Mouse (Mus musculus): ENCODE measurements around the gene Krtcap3. TPM values are rescaled to one million over a fixed set of nuclear protein-coding genes. Genes with fewer than 3 reads are reported as not detected.

Krtcap3 gene
- polyA plus RNA-seq, 1 experiment from 2014 or later, result 7.4 TPM

DNA sequence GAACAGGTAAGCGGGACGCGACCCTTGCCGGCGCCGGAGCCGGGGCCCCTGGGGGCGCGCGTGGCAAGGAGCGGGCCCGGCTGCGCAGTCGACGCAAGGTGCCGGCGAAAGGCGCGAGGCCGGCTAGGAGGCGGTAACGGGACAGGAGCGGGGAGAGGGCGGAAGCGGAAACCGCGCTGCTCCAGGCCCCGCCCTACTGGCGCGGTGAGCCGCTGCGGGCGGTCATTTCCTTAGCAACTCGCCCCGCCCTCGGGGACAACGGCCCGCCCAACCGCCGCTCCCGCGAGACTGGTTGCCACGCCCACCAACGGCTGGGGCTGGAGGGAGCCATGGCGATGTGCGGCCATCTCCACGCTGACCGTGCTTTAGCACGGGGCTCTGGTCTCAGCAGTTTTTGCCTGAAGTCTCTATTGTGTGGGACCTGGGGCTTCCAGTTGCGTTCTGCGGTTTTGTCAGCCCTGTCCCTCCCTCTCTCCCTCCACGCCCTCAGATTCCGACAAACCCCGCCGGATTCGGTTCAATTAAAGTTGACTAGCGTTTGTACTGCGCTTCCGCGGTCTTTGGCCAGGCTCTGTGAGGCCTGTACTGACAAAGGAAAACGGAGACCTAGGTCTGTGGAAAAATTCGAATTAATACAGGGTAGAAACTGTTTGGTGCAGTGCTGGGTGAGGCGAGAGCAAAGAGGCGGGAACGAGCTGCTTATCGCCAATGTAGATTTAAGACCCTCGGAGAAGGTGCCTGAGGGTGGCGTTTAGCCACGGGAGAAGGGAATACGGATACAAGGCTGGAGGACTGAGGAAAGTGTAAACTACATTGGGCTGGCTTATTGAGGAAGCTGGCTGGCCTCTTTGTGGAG is 30.8 kb upstream of the Krtcap3 start, which contains the start of gene Ppm1g:
TSS of gene Ppm1g (minus strand) at position 240 of the 856 bp plus-strand sequence.
- peak; percentile 93 for ATAC-seq (ENCODE audit: extremely low read depth, insufficient number of reproducible peaks, low FRiP score, low TSS enrichment)
- peak within 1 kb of the TSS; percentile 95 for H3K27ac ChIP-seq (replicated peaks)
- no peaks in the 10 kb centered on the region for H3K27me3 ChIP-seq (replicated peaks)
- H3K36me3 ChIP-seq, result 0 out of 2 replicates have a peak, but pooled peaks cover 3% of the 10 kb centered on the region
- no peaks in the 10 kb centered on the region for H3K9me3 ChIP-seq
- H3K4me2 ChIP-seq, result peak within 1 kb of the TSS; percentile 90
- H3K4me3 ChIP-seq, result peak within 1 kb of the TSS; percentile 97
- under 1% methylated on average over 70 of the region's 70 CpGs for WGBS
- peaks cover 29% of the 10 kb centered on the region for H3K4me1 ChIP-seq
- H3K9ac ChIP-seq, result peak within 1 kb of the TSS; percentile 97

DNA sequence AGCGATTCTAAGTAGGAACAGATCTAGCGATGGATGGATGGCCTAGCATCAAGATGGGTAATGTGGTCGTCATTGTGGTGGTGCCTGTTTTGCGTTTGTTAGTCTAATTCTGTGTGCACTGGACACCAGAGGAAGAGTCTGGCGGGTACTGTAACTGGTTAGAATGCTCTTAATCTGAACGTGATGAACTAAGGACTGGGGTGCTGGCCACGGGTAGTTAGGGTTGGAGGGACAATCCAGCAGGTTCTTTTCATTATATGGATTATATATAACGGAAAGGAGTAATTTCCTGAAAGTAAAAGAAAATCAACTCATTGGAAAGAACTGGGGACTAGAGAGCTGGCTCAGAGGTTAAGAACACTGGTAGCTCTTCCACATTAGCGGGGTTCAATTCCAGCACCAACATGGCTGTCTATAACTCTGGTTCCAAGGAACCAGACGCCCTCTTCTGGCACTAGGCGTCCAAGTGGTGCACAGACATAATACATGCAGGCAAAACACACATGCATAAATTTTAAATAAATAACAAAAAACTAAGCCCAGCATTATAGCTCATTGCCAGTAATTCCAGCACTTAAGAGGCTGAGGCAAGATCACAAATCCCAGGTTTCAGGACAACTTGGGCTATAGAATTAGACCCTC is 30.1 kb upstream of the Krtcap3 start:
- peaks cover 29% of the 10 kb centered on the region for H3K4me1 ChIP-seq
- H3K27me3 ChIP-seq (replicated peaks), result no peaks in the 10 kb centered on the region
- H3K9me3 ChIP-seq, result no peaks in the 10 kb centered on the region
- WGBS, result 16% methylated on average over 11 of the region's 11 CpGs
- H3K4me3 ChIP-seq, result peak overlapping the region; percentile 97
- peak overlapping the region; percentile 95 for H3K27ac ChIP-seq (replicated peaks)
- H3K4me2 ChIP-seq, result peak overlapping the region; percentile 90
- H3K36me3 ChIP-seq, result no peaks in the 10 kb centered on the region
- ATAC-seq (ENCODE audit: extremely low read depth, insufficient number of reproducible peaks, low FRiP score, low TSS enrichment), result no peak
- H3K9ac ChIP-seq, result peak overlapping the region; percentile 87

DNA sequence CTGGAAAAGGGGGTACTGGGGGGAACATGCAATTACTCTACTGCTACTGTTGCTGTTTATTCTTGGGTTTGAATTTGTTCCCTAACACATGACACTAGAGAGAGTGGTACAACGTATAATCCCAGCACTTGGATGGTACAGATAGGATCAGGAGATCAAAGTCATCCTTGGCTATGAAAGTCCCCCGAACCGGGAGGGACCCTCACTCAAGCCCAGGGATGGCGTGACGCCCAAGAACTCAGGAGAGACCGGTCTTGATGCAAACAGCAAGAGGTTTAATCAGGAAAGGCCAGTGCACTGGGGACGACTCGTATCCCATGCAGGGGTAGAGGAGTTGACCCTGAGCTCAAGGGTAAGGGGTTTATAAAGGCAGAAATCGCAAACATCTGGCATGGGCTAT is 28.8 kb upstream of the Krtcap3 start:
- Histone ChIP-seq H3K27ac (replicated peaks) (no peak overlapping the region), H3K4me3 (no peak overlapping the region), H3K36me3 (no peaks in the 10 kb centered on the region), H3K9me3 (no peaks in the 10 kb centered on the region), H3K4me1 (peaks cover 26% of the 10 kb centered on the region), H3K9ac (no peak overlapping the region), H3K27me3 (replicated peaks) (no peaks in the 10 kb centered on the region), H3K4me2 (no peak overlapping the region)
- WGBS, result 88% methylated on average over 9 of the region's 9 CpGs
- ATAC-seq (ENCODE audit: extremely low read depth, insufficient number of reproducible peaks, low FRiP score, low TSS enrichment), result no peak

DNA sequence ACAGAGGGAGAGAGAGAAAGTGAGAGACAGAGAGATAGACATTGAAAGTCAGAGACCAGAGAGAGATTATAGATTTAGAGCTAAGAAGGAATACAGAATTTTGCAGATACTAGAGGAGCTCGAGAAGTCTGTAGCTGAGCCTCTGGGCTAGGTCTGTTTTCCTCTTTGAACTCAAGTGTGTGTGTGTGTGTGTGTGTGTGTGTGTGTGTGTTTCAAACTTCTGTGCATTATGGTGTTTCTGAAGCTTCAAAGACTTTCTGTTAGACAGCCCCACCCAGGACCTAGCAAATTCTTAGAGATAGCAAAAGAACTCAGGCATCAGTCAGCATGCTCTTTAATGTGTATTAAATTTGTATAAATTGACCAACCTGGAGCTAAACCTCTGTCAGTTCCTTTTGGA is 24.9 kb upstream of the Krtcap3 start:
- H3K4me1 ChIP-seq, result peaks cover 3% of the 10 kb centered on the region
- H3K27me3 ChIP-seq (replicated peaks), result no peaks in the 10 kb centered on the region
- 61% methylated on average over 1 of the region's 1 CpGs for WGBS
- H3K9me3 ChIP-seq, result no peaks in the 10 kb centered on the region
- no peak overlapping the region for H3K27ac ChIP-seq (replicated peaks)
- no peak overlapping the region for H3K4me3 ChIP-seq
- no peak overlapping the region for H3K4me2 ChIP-seq
- H3K36me3 ChIP-seq, result no peaks in the 10 kb centered on the region
- ATAC-seq (ENCODE audit: extremely low read depth, insufficient number of reproducible peaks, low FRiP score, low TSS enrichment), result no peak
- no peak overlapping the region for H3K9ac ChIP-seq

DNA sequence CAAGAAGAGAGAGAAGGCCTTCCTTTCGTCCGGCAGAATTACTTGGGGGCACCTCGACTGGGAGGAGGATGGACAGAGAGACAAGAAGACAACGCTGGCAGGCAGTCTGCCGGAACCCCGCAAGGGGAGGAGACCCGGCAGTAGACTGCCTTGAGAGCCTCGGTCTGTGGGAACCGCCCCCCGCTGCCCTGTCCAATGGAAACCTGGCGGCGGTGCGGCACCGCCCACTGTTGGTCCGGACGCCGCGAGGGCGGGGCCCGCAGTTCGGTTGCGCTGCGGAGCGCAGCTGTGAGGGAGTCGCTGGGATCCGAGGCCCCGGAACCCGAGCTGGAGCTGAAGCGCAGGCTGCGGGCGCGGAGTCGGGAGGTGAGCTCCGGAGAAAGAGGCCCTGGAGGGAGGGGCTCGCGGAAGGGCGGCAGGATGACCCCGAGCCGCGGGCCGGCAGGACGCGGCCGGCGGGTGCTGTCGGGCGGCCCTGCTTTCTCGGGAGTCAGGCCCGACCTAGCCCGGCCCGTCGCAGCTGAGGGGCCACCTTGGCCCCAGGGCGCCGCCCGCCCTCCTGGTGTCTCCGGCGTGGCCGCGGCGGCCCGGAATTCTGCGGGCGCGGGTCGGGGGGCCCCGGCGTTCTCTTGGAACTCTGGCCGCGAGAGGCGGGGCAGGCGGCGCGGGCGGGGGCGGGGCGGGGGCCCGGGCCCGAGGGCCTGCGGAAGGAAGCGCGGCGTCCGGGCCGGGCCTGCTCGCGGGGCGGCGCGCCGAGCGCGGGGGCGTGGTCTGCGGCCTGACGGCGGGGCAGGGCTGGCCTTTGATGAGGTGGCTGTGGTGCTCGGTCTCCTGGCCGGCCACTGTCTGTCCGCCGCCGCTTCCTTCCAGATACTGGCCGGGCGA is 10.6 kb upstream of the Krtcap3 start, which contains the start of the genes Nrbp1 and Gm9970:
TSS of gene Nrbp1 (plus strand) at position 228 of the 885 bp plus-strand sequence.
TSS of gene Gm9970 (minus strand) at position 596 of the 885 bp plus-strand sequence.
- Histone ChIP-seq H3K36me3 (peaks cover 24% of the 10 kb centered on the region), H3K4me1 (peaks cover 14% of the 10 kb centered on the region), H3K9ac (peak within 1 kb of the TSS; percentile 99), H3K4me2 (peak within 1 kb of the TSS; percentile 81), H3K4me3 (peak within 1 kb of the TSS; percentile 96), H3K9me3 (0 out of 2 replicates have a peak, but pooled peaks cover 3% of the 10 kb centered on the region), H3K27ac (replicated peaks) (peak within 1 kb of the TSS; percentile 99), H3K27me3 (replicated peaks) (no peaks in the 10 kb centered on the region)
- ATAC-seq (ENCODE audit: extremely low read depth, insufficient number of reproducible peaks, low FRiP score, low TSS enrichment), result peak; percentile 98
- under 1% methylated on average over 86 of the region's 103 CpGs for WGBS

DNA sequence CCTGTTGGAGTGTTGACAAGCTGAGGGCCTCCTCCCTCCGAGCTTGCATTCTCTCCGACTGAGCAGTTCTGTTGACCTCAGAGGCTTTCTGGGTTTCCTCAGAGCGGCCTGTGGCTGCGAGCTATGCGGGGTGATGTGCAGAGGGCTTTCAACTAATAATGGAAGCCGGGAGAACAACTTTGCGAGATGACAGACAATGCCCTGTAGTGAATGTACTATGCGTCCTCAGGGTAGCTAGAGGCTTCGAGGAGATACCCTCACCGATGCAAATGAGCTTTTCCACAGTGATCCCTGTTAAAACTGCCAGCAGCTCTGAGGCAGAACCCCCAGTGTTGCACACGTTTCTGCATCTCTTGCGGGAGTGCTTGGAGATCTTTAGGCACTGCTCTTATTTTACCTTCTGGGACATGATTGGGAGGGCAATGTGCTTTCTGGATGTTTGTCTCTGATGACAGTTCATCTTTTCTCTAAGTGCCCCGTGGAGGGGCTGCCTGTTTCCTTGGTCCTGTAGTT is 9.9 kb upstream of the Krtcap3 start:
- Histone ChIP-seq H3K4me3 (peak overlapping the region; percentile 96), H3K27ac (replicated peaks) (peak overlapping the region; percentile 99)
- under 1% methylated on average over 13 of the region's 13 CpGs for WGBS

DNA sequence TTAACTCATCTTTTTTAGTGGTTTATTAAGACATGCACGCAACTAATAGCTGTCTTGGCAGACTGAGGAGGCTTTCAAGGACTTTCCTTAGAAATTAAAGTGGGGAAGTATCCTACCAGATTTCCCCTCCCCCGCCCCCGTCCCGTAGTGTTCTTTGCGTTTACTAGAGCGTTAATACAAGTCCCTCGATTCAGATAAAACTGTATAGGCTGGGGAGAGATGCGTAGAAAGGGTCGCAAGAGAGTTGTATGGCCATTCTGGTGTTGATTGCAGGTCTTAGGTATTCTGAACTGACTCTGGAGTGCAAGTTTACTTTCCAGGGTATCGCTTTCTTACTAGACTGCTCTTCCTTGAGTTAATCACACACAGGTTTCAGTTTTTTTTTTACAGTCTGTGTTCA is 9.3 kb upstream of the Krtcap3 start:
- Histone ChIP-seq H3K4me1 (peaks cover 14% of the 10 kb centered on the region), H3K27ac (replicated peaks) (peak overlapping the region; percentile 99), H3K9ac (peak overlapping the region; percentile 99), H3K4me2 (peak overlapping the region; percentile 81), H3K4me3 (peak overlapping the region; percentile 96), H3K9me3 (no peaks in the 10 kb centered on the region), H3K27me3 (replicated peaks) (no peaks in the 10 kb centered on the region), H3K36me3 (peaks cover 37% of the 10 kb centered on the region)
- 22% methylated on average over 10 of the region's 10 CpGs for WGBS
- no peak for ATAC-seq (ENCODE audit: extremely low read depth, insufficient number of reproducible peaks, low FRiP score, low TSS enrichment)

More for the DNA sequence above, 9.9 kb upstream of the Krtcap3 start:
- Histone ChIP-seq H3K4me2 (peak overlapping the region; percentile 81), H3K36me3 (peaks cover 31% of the 10 kb centered on the region), H3K27me3 (replicated peaks) (no peaks in the 10 kb centered on the region), H3K9me3 (0 out of 2 replicates have a peak, but pooled peaks cover 2% of the 10 kb centered on the region), H3K4me1 (peaks cover 14% of the 10 kb centered on the region), H3K9ac (peak overlapping the region; percentile 99)
- ATAC-seq (ENCODE audit: extremely low read depth, insufficient number of reproducible peaks, low FRiP score, low TSS enrichment), result no peak

DNA sequence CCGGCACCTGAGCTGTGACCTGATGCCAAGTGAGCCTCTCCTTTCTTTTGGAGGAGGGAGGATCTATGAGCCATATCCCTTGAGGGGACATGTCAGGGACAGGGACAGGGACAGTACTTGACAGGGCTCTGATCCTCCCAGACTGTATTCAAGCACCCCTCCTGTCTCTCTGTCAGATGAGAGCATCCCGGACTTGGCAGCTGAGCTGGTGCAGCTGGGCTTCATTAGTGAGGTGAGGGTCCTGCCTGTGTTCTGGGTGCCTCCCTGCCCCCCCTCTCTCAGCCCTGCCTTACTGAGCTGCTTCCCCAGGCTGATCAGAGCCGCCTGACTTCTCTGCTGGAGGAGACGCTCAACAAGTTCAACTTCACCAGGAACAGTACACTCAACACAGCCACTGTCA is 775 bp upstream of the Krtcap3 start:
- no peak overlapping the region for H3K27ac ChIP-seq (replicated peaks)

DNA sequence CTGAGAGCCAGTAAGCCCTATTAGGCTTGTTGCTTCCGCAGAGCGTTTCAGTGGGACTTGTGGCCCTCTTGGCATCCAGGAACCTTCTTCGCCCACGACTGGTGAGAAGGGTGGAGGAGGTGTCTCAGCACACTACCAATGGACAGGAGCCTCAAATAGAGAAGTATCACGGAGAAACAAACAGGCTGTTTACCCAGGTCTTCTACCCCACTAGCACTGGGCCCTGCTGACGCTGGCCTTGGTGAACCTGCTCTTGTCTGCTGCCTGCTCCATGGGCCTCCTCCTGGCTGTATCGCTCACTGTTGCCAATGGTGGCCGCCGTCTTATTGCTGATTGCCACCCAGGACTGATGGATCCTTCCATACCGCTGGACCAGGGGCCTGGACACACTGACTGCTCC is 660 bp downstream of the Krtcap3 start:
- Histone ChIP-seq H3K4me3 (peak overlapping the region; percentile 48), H3K36me3 (peaks cover 92% of the 10 kb centered on the region), H3K4me2 (peak overlapping the region; percentile 68), H3K27ac (replicated peaks) (no peak overlapping the region), H3K27me3 (replicated peaks) (no peaks in the 10 kb centered on the region), H3K9ac (peak overlapping the region; percentile 69), H3K4me1 (peaks cover 48% of the 10 kb centered on the region), H3K9me3 (no peaks in the 10 kb centered on the region)
- ATAC-seq (ENCODE audit: extremely low read depth, insufficient number of reproducible peaks, low FRiP score, low TSS enrichment), result no peak
- WGBS, result 57% methylated on average over 10 of the region's 10 CpGs

More for the DNA sequence above, 775 bp upstream of the Krtcap3 start:
- Histone ChIP-seq H3K36me3 (peaks cover 98% of the 10 kb centered on the region), H3K9me3 (no peaks in the 10 kb centered on the region), H3K4me2 (0 out of 2 replicates have a peak overlapping the region, but pooled peaks have one; percentile 68), H3K9ac (peak overlapping the region; percentile 69), H3K27me3 (replicated peaks) (no peaks in the 10 kb centered on the region), H3K4me3 (no peak overlapping the region), H3K4me1 (peaks cover 48% of the 10 kb centered on the region)
- ATAC-seq (ENCODE audit: extremely low read depth, insufficient number of reproducible peaks, low FRiP score, low TSS enrichment), result no peak
- WGBS, result 55% methylated on average over 4 of the region's 4 CpGs

DNA sequence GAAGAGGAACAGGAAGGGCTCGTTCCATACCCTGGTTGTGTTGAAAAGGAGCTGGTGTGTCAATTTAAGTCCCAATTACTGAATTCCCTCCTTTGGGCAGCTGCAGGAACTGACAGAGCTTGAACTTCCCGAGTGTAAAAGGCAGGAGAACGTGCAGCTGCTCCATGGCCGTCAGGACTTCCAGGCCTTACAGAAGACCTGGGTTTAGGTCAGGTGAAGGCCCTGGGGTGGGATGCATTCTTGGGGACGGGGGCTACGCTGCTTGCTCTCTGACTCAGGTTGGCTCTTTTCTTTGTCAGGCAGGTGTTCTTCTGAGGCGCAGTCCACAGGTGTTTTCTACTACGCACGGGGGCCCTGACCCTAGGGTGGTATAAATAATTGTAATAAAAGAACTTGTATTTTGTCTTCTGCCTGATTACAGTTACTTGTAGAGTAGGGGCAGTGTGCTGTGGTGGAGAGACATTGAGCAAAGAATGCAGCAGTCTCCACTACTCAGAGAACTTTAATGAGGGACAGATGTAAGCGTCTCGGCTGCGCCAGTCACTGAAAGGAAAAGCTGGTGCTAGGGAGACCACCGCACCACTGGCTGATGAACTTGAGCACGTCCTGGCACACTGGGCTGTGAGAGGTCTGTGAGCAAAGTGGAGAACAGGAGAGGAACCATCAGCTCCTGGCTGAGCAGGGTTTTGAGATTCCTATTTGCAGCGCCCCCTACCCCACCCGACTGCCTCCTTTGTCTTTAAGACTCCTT is 1.5 kb downstream of the Krtcap3 start:
- ATAC-seq (ENCODE audit: extremely low read depth, insufficient number of reproducible peaks, low FRiP score, low TSS enrichment), result no peak
- no peak overlapping the region for H3K4me3 ChIP-seq
- H3K36me3 ChIP-seq, result peaks cover 92% of the 10 kb centered on the region
- peaks cover 48% of the 10 kb centered on the region for H3K4me1 ChIP-seq
- no peaks in the 10 kb centered on the region for H3K9me3 ChIP-seq
- H3K27me3 ChIP-seq (replicated peaks), result no peaks in the 10 kb centered on the region
- 0 out of 2 replicates have a peak overlapping the region, but pooled peaks have one; percentile 56 for H3K27ac ChIP-seq (replicated peaks)
- 83% methylated on average over 16 of the region's 16 CpGs for WGBS
- no peak overlapping the region for H3K9ac ChIP-seq
- H3K4me2 ChIP-seq, result peak overlapping the region; percentile 68; the same call in 1 of the 2 replicates
